Mouse (Mus musculus) MEL (cell line): ENCODE results near the gene Elavl1.

Experiments used
- CHD1 ChIP-seq: IDR thresholded peaks from 2 replicates; pipeline ENCODE4 v1.6.1; 2012; ENCODE audit warnings: low read depth, mild to moderate bottlenecking, inconsistent platforms, low read length, improper control_type of control experiment
- CTCF ChIP-seq, 3 experiments: IDR thresholded peaks in 2 of 3; conservative IDR thresholded peaks in 1 of 3; 2 replicates each; pipeline ENCODE4 v1.5.1; 2011 to 2012; ENCODE audit warnings: low read length in 3 of 3, low read depth in 2 of 3, mild to moderate bottlenecking in 2 of 3, improper control_type of control experiment in 1 of 3, inconsistent platforms in 1 of 3, mixed read lengths in 1 of 3, moderate library complexity in 1 of 3; ENCODE audit not compliant: control insufficient read depth in 1 of 3, insufficient read depth in 1 of 3, poor library complexity in 1 of 3, severe bottlenecking in 1 of 3
- EP300 ChIP-seq, 2 experiments: IDR thresholded peaks; 2 replicates each; pipeline ENCODE4 v1.6.1; 2011; ENCODE audit warnings: improper control_type of control experiment in 2 of 2, low read length in 2 of 2, low read depth in 1 of 2, mild to moderate bottlenecking in 1 of 2
- GABPA ChIP-seq: IDR thresholded peaks from 2 replicates; pipeline ENCODE4 v1.6.1; 2012; ENCODE audit warnings: low read depth, mild to moderate bottlenecking, inconsistent platforms, low read length, improper control_type of control experiment, moderate library complexity
- HCFC1 ChIP-seq: IDR thresholded peaks from 2 replicates; pipeline ENCODE4 v1.6.1; 2012; ENCODE audit warnings: low read depth, mild to moderate bottlenecking, inconsistent platforms, low read length, improper control_type of control experiment, moderate library complexity
- MAZ ChIP-seq: IDR thresholded peaks from 2 replicates; pipeline ENCODE4 v1.6.1; 2012; ENCODE audit warnings: low read depth, mild to moderate bottlenecking, inconsistent platforms, low read length, improper control_type of control experiment
- NRF1 ChIP-seq: IDR thresholded peaks from 2 replicates; pipeline ENCODE4 v1.6.1; 2014; ENCODE audit warnings: low read depth, mild to moderate bottlenecking, inconsistent platforms, low read length, improper control_type of control experiment, moderate library complexity; ENCODE audit not compliant: poor library complexity, insufficient read depth, severe bottlenecking
- POLR2A ChIP-seq, 2 experiments: IDR thresholded peaks; 2 replicates each; pipeline ENCODE4 v1.6.1; 2011 to 2012; ENCODE audit warnings: low read length in 2 of 2, mild to moderate bottlenecking in 2 of 2, control low read depth in 1 of 2, improper control_type of control experiment in 1 of 2, low read depth in 1 of 2, moderate library complexity in 1 of 2; ENCODE audit not compliant: control insufficient read depth in 1 of 2, insufficient read depth in 1 of 2, poor library complexity in 1 of 2
- POLR2AphosphoS2 ChIP-seq: IDR thresholded peaks from 2 replicates; pipeline ENCODE4 v1.6.1; 2011; ENCODE audit warnings: low read length, improper control_type of control experiment
- SMC3 ChIP-seq: IDR thresholded peaks from 2 replicates; pipeline ENCODE4 v1.6.1; 2011; ENCODE audit warnings: low read depth, low read length, improper control_type of control experiment
- ZNF384 ChIP-seq: IDR thresholded peaks from 2 replicates; pipeline ENCODE4 v1.6.1; 2012; ENCODE audit warnings: low read depth, mild to moderate bottlenecking, inconsistent platforms, low read length, improper control_type of control experiment

DNA sequence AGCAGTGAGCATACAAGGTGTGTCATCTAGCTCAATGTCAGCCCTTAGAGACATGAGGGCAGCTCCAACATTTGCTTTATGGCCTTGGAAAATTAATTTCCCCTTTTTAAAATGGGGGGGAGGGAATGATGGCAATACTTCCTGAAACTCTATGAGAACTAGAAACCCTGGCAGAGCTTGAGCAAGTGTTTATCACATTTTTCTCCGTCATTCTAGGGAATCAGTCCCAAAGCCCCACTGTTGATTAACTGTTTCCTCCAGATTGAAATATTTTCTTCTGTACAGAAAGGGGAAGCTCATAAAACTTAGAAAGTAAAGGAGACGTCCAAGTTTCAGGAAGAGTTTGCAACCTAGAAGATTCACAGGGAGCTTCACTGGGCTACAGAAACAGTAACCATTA lies 10.5 kb upstream of the Elavl1 start:
- TF ChIP-seq ZNF384 (no peak), EP300 (IDR thresholded peaks at IDR 0.05; ENCODE audit: low read depth in 1 of 2, low read length in 2 of 2) (peak; percentile 58 to 68; a peak in 3 of 4 replicates), POLR2A (IDR thresholded peaks at IDR 0.05; ENCODE audit: control insufficient read depth in 1 of 2, insufficient read depth in 1 of 2, low read depth in 1 of 2, low read length in 2 of 2, poor library complexity in 1 of 2) (no peak), POLR2AphosphoS2 (no peak), CTCF (IDR thresholded peaks at IDR 0.05 in 2 of 3, conservative IDR thresholded peaks at IDR 0.05 in 1 of 3; ENCODE audit: control insufficient read depth in 1 of 3, insufficient read depth in 1 of 3, low read depth in 2 of 3, low read length in 3 of 3, poor library complexity in 1 of 3, severe bottlenecking in 1 of 3) (no peak), CHD1 (no peak), MAZ (no peak), SMC3 (no peak), NRF1 (no peak), GABPA (no peak), HCFC1 (no peak)
